Mouse (Mus musculus): ENCODE results near the gene Cenpx. TPM values are rescaled to one million over a fixed set of nuclear protein-coding genes. Genes with fewer than 3 reads are reported as not detected.
A peak's percentile ranks its signal among the peaks of the same experiment; 100 is the strongest.

The Cenpx gene
- polyA plus RNA-seq, 1 experiment from 2014 or later = 129 TPM

GRCm38 (mm10) chr11:120665406-120665805 is 48.1 kb downstream of the Cenpx start:
- 67% methylated on average over 3 of the region's 3 CpGs for WGBS (ENCODE audit: insufficient replicate concordance)
- ATAC-seq (replicated peaks; ENCODE audit: insufficient number of reproducible peaks, low FRiP score, low TSS enrichment) = no peak
- Histone ChIP-seq H3K9ac (ENCODE audit: low read depth, low read length) (no peak overlapping the region), H3K27me3 (ENCODE audit: control insufficient read depth, insufficient read depth, low read length) (peaks cover 37% of the 10 kb centered on the region), H3K9me3 (replicated peaks; ENCODE audit: control insufficient read depth, low read length) (no peaks in the 10 kb centered on the region), H3K27ac (ENCODE audit: low read depth, low read length) (no peak overlapping the region), H3K4me3 (ENCODE audit: low read depth, low read length) (no peak overlapping the region), H3K4me2 (no peak overlapping the region), H3K36me3 (ENCODE audit: control insufficient read depth, insufficient read depth, low read length) (no peaks in the 10 kb centered on the region), H3K4me1 (ENCODE audit: control insufficient read depth, insufficient read depth, low read length) (peaks cover 11% of the 10 kb centered on the region)

GRCm38 (mm10) chr11:120663714-120664113 is 49.8 kb downstream of the Cenpx start:
- Histone ChIP-seq H3K27me3 (ENCODE audit: control insufficient read depth, insufficient read depth, low read length) (peaks cover 53% of the 10 kb centered on the region), H3K4me1 (ENCODE audit: control insufficient read depth, insufficient read depth, low read length) (peaks cover 15% of the 10 kb centered on the region), H3K36me3 (ENCODE audit: control insufficient read depth, insufficient read depth, low read length) (no peaks in the 10 kb centered on the region), H3K27ac (ENCODE audit: low read depth, low read length) (no peak overlapping the region), H3K9me3 (replicated peaks; ENCODE audit: control insufficient read depth, low read length) (no peaks in the 10 kb centered on the region), H3K9ac (ENCODE audit: low read depth, low read length) (no peak overlapping the region), H3K4me2 (no peak overlapping the region), H3K4me3 (ENCODE audit: low read depth, low read length) (no peak overlapping the region)
- 87% methylated on average over 5 of the region's 5 CpGs for WGBS (ENCODE audit: insufficient replicate concordance)
- ATAC-seq (replicated peaks; ENCODE audit: insufficient number of reproducible peaks, low FRiP score, low TSS enrichment) = no peak

- Histone ChIP-seq H3K9ac (ENCODE audit: low read depth, low read length) (no peak overlapping the region), H3K4me1 (ENCODE audit: control insufficient read depth, insufficient read depth, low read length) (peaks cover 15% of the 10 kb centered on the region), H3K27ac (ENCODE audit: low read depth, low read length) (no peak overlapping the region), H3K36me3 (ENCODE audit: control insufficient read depth, insufficient read depth, low read length) (no peaks in the 10 kb centered on the region), H3K9me3 (replicated peaks; ENCODE audit: control insufficient read depth, low read length) (no peaks in the 10 kb centered on the region), H3K4me2 (no peak overlapping the region), H3K27me3 (ENCODE audit: control insufficient read depth, insufficient read depth, low read length) (peaks cover 63% of the 10 kb centered on the region), H3K4me3 (ENCODE audit: low read depth, low read length) (no peak overlapping the region)
- WGBS (ENCODE audit: insufficient replicate concordance) = 57% methylated on average over 6 of the region's 6 CpGs
- no peak for ATAC-seq (replicated peaks; ENCODE audit: insufficient number of reproducible peaks, low FRiP score, low TSS enrichment)
These were observed 50.8 kb downstream of the Cenpx start for GRCm38 (mm10) chr11:120662759-120663158.

GRCm38 (mm10) chr11:120661076-120661460 is 52.5 kb downstream of the Cenpx start, which contains the start of gene Notum:
Gene Notum, minus strand, starts transcription at chr11:120661175.
- 1% methylated on average over 35 of the region's 35 CpGs for WGBS (ENCODE audit: insufficient replicate concordance)
- no peak within 1 kb of the TSS for H3K27ac ChIP-seq (ENCODE audit: low read depth, low read length)
- ATAC-seq (replicated peaks; ENCODE audit: insufficient number of reproducible peaks, low FRiP score, low TSS enrichment) = no peak
- H3K4me1 ChIP-seq (ENCODE audit: control insufficient read depth, insufficient read depth, low read length) = peaks cover 15% of the 10 kb centered on the region
- peaks cover 80% of the 10 kb centered on the region for H3K27me3 ChIP-seq (ENCODE audit: control insufficient read depth, insufficient read depth, low read length)
- no peaks in the 10 kb centered on the region for H3K9me3 ChIP-seq (replicated peaks; ENCODE audit: control insufficient read depth, low read length)
- peak within 1 kb of the TSS; percentile 81 for H3K4me2 ChIP-seq
- H3K4me3 ChIP-seq (ENCODE audit: low read depth, low read length) = peak within 1 kb of the TSS; percentile 49
- peak within 1 kb of the TSS; percentile 63 for H3K9ac ChIP-seq (ENCODE audit: low read depth, low read length)
- H3K36me3 ChIP-seq (ENCODE audit: control insufficient read depth, insufficient read depth, low read length) = no peaks in the 10 kb centered on the region

Other genes with a start within 250 kb of the Cenpx start
- gene Arl16, start 246.1 kb downstream of the Cenpx start, polyA plus RNA-seq (2014; fragmentation: Nextera tagmentation; extraction: Ambion mirVana) = 43.6 and 48.4 TPM in 2 replicates
- gene Mrpl12, start 229.1 kb downstream of the Cenpx start, polyA plus RNA-seq (2014; fragmentation: Nextera tagmentation; extraction: Ambion mirVana) = 222 and 232 TPM in 2 replicates
- gene Slc25a10, start 221.9 kb downstream of the Cenpx start, polyA plus RNA-seq (2014; fragmentation: Nextera tagmentation; extraction: Ambion mirVana) = 44.2 and 48.3 TPM in 2 replicates
- gene Gcgr, start 183.0 kb downstream of the Cenpx start, polyA plus RNA-seq (2014; fragmentation: Nextera tagmentation; extraction: Ambion mirVana) = 1.5 and 1.8 TPM in 2 replicates
- gene Mcrip1, start 164.0 kb downstream of the Cenpx start, polyA plus RNA-seq (2014; fragmentation: Nextera tagmentation; extraction: Ambion mirVana) = 157 and 168 TPM in 2 replicates
- not detected in 2 replicates for gene Ppp1r27, start 162.6 kb downstream of the Cenpx start, polyA plus RNA-seq (2014; fragmentation: Nextera tagmentation; extraction: Ambion mirVana)
- gene P4hb, start 140.5 kb downstream of the Cenpx start, polyA plus RNA-seq (2014; fragmentation: Nextera tagmentation; extraction: Ambion mirVana) = 506 and 569 TPM in 2 replicates
- gene Arhgdia, start 132.1 kb downstream of the Cenpx start, polyA plus RNA-seq (2014; fragmentation: Nextera tagmentation; extraction: Ambion mirVana) = 468 and 477 TPM in 2 replicates
- 333 and 334 TPM in 2 replicates for gene Alyref, start 115.4 kb downstream of the Cenpx start, polyA plus RNA-seq (2014; fragmentation: Nextera tagmentation; extraction: Ambion mirVana)
- 200 and 201 TPM in 2 replicates for gene Anapc11, start 115.3 kb downstream of the Cenpx start, polyA plus RNA-seq (2014; fragmentation: Nextera tagmentation; extraction: Ambion mirVana)
- gene Npb, start 105.3 kb downstream of the Cenpx start, polyA plus RNA-seq (2014; fragmentation: Nextera tagmentation; extraction: Ambion mirVana) = 8.8 and 9.1 TPM in 2 replicates
- gene Pcyt2, start 95.8 kb downstream of the Cenpx start, polyA plus RNA-seq (2014; fragmentation: Nextera tagmentation; extraction: Ambion mirVana) = 79.2 and 79.9 TPM in 2 replicates
- 18.8 and 22.5 TPM in 2 replicates for gene Sirt7, start 88.5 kb downstream of the Cenpx start, polyA plus RNA-seq (2014; fragmentation: Nextera tagmentation; extraction: Ambion mirVana)
- gene Mafg, start 80.1 kb downstream of the Cenpx start, polyA plus RNA-seq (2014; fragmentation: Nextera tagmentation; extraction: Ambion mirVana) = 19.4 and 20.2 TPM in 2 replicates
- gene Pycr1, start 70.0 kb downstream of the Cenpx start, polyA plus RNA-seq (2014; fragmentation: Nextera tagmentation; extraction: Ambion mirVana) = 22.8 and 24.9 TPM in 2 replicates
- gene Myadml2, start 65.6 kb downstream of the Cenpx start, polyA plus RNA-seq (2014; fragmentation: Nextera tagmentation; extraction: Ambion mirVana) = 8.1 and 12.3 TPM in 2 replicates
- gene Notum, start 52.6 kb downstream of the Cenpx start, polyA plus RNA-seq (2014; fragmentation: Nextera tagmentation; extraction: Ambion mirVana) = 1.4 and 1.5 TPM in 2 replicates
- 93.9 and 103 TPM in 2 replicates for gene Aspscr1, start 40.8 kb downstream of the Cenpx start, polyA plus RNA-seq (2014; fragmentation: Nextera tagmentation; extraction: Ambion mirVana)
- gene Lrrc45, start 187 bp upstream of the Cenpx start, polyA plus RNA-seq (2014; fragmentation: Nextera tagmentation; extraction: Ambion mirVana) = 21.8 and 23.2 TPM in 2 replicates
- 1.7 and 3.0 TPM in 2 replicates for gene Rac3, start 7.7 kb upstream of the Cenpx start, polyA plus RNA-seq (2014; fragmentation: Nextera tagmentation; extraction: Ambion mirVana)
- gene Dcxr, start 13.5 kb upstream of the Cenpx start, polyA plus RNA-seq (2014; fragmentation: Nextera tagmentation; extraction: Ambion mirVana) = 5.1 and 6.6 TPM in 2 replicates
- 0.36 and 1.0 TPM in 2 replicates for gene Cbr2, start 18.4 kb upstream of the Cenpx start, polyA plus RNA-seq (2014; fragmentation: Nextera tagmentation; extraction: Ambion mirVana)
- 4.5 and 5.8 TPM in 2 replicates for gene Hmga1b, start 49.1 kb upstream of the Cenpx start, polyA plus RNA-seq (2014; fragmentation: Nextera tagmentation; extraction: Ambion mirVana)
- gene Rfng, start 70.5 kb upstream of the Cenpx start, polyA plus RNA-seq (2014; fragmentation: Nextera tagmentation; extraction: Ambion mirVana) = 15.0 and 16.5 TPM in 2 replicates
- gene Gps1, start 70.5 kb upstream of the Cenpx start, polyA plus RNA-seq (2014; fragmentation: Nextera tagmentation; extraction: Ambion mirVana) = 166 and 179 TPM in 2 replicates
- gene Dus1l, start 82.7 kb upstream of the Cenpx start, polyA plus RNA-seq (2014; fragmentation: Nextera tagmentation; extraction: Ambion mirVana) = 50.0 and 59.9 TPM in 2 replicates
- 33.9 and 42.6 TPM in 2 replicates for gene Fasn, start 110.8 kb upstream of the Cenpx start, polyA plus RNA-seq (2014; fragmentation: Nextera tagmentation; extraction: Ambion mirVana)
- gene Ccdc57, start 219.1 kb upstream of the Cenpx start, polyA plus RNA-seq (2014; fragmentation: Nextera tagmentation; extraction: Ambion mirVana) = 3.3 and 3.9 TPM in 2 replicates
- 176 and 189 TPM in 2 replicates for gene Slc16a3, start 234.7 kb upstream of the Cenpx start, polyA plus RNA-seq (2014; fragmentation: Nextera tagmentation; extraction: Ambion mirVana)